Mouse (Mus musculus) pancreas, adult 10 weeks (tissue): ENCODE data around the gene Pin4. TPM values are rescaled to one million over a fixed set of nuclear protein-coding genes. Genes with fewer than 3 reads are reported as not detected.

Experiments used
- polyA plus RNA-seq: library from polyadenylated mRNA; stranded (reverse); fragments of 350-450 nt; fragmentation: Illumina TruSeq; extraction: RNeasy Lipid Tissue Mini Kit (QIAGEN cat#74804); gene quantifications from one replicate; pipeline ENCODE4 v1.2.3, GENCODE M21; 2015; ENCODE audit warnings: low read depth, low replicate concordance; ENCODE audit not compliant: insufficient read depth

The Pin4 gene
- polyA plus RNA-seq = 10.4 TPM

DNA sequence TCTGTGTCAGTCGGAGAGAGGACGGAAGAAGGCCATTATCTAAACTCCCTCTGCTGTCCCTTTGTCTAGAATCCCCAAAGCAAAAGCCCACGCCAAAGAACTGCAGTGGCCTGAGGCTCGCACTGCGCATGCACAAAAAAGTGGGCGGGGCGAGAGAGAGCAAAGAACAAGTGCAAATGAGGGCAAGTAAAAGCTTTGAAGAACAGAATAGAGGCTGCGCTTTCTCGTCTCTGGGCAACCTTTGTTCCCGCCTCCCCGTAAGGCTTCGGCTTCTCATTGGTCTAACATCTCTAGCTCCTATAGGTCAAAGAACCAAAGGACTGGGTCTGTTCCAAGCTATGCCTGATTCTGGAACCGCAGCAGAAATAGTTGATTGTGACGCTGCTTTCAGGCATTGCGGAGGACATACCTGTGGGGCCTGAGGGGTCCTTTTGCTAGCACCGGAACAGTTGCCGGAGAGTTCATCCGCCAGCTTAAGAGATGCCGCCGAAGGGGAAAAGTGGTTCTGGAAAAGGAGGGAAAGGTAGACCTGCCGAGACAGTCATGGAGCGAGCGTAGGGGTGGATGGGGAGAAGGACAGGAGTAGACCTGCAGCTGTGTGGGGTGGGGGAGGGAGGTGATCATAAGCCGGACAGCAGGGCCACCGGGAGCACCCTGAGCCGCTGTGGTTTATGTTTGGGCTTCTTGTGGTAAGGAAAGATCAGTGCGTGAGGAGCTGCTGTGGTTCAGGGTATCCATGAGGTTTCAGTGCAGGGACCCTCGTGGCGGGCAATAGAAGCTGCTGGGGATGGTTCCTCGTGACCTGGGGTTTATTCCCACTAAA, at the start of gene Pin4:
Gene Pin4, plus strand, starts transcription at position 406 of the 823 bp plus-strand sequence.

DNA sequence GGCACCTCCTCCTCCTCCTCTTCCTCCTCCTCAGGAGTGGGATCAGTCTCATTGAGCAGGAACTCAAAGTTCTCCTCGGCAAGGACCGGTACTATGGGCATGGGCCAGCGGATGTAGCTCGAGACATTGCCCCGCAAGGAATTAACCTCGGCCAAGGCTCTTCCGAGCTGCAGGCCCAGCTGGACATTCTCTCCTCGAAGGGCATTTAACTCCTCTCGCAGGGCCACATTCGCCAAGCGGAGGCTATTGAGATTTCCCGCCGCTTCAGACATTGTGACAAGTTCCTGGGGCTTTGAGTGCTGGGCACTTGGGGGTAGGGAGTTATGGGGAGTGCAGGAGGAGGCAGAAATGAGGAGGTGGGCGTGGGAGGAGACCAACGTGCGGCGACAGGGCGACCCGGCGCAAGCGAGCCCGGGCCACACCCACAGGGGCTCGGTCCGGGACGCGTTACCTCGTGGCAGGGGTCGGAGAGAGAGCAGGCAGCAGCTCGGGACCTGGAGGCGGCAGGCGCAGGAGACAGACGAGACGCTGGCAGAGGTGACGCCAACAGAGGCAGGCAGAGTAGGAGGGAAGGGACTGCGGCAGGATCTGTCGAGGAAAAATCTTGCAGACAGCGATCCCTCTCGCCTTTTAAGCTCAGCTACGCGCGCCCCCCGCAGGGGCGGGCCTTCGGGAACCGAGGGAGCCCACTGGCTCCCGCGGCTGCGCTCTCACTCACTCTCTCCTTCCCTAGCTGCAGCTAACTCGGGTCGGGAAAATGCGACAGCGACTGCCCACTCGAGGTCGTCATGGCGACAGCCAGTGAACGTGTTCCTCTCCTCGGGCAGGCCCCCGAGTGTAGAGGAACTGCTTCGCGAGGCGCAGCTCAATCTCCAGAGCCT, 48.4 kb upstream of the Pin4 start, which contains the start of gene Rtl5:
Gene Rtl5, minus strand, starts transcription at position 714 of the 881 bp plus-strand sequence.

DNA sequence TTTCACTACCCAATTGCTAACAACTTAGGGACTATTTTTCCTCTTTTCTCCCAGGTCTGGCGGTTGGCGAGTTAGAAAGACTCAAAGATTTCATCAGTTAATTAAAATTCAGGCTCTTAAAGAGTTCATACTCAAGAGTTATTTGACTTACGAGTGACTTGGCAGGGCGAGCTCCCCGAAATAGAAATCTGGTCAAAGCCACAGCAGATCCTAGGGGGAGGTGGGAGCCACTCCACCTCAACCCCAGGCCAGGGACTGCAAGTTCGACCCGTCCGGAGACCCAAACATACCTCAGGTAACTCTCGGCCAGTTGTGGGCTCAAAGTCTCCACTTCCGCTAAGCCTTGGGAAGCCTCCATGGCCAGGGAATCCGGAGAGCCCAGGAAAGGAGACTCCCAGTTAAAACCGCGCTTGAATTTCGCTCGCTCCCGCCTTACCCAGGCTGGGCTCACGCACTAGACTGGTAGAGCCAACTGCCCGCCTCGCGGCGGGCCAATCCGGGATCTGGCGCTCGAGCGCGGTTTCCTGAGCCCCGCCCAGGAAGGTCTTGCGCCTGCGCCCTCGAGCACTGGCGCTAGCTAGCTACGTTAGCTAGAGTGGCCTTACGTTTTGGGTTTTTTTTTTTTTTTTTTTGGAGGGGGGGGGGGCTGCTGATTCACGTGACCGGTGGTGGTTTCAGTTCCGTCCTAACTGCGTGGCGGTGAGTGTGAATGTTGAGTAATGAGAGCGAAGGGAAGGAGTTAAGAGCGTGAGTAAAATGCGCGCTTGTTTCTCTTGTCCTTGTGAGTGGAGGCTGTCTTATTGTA, 37.6 kb downstream of the Pin4 start, which contains the start of gene Ercc6l:
Gene Ercc6l, minus strand, starts transcription at position 474 of the 805 bp plus-strand sequence.

Other genes with a start within 250 kb of the Pin4 start
- 5.8 TPM for gene Rtl5, start 48.1 kb upstream of the Pin4 start, polyA plus RNA-seq
- not detected for gene Ercc6l, start 37.6 kb downstream of the Pin4 start, polyA plus RNA-seq
- gene Rps4x, start 69.9 kb downstream of the Pin4 start, polyA plus RNA-seq = 556 TPM
- 1.0 TPM for gene Cited1, start 132.7 kb downstream of the Pin4 start, polyA plus RNA-seq